Mouse (Mus musculus) mammary gland, adult 2 months (tissue): ENCODE results near the gene Gmip. TPM values are rescaled to one million over a fixed set of nuclear protein-coding genes. Genes with fewer than 3 reads are reported as not detected.

Experiments
- polyA plus RNA-seq: library from polyadenylated mRNA; depleted of rRNA; stranded (reverse); fragments of >200 nt; gene quantifications from 2 replicates; pipeline ENCODE4 v1.2.3, GENCODE M21; 2012; ENCODE audit warnings: low replicate concordance; rRNA removed

Gmip gene
- 73.6 and 132 TPM in 2 replicates for polyA plus RNA-seq

DNA sequence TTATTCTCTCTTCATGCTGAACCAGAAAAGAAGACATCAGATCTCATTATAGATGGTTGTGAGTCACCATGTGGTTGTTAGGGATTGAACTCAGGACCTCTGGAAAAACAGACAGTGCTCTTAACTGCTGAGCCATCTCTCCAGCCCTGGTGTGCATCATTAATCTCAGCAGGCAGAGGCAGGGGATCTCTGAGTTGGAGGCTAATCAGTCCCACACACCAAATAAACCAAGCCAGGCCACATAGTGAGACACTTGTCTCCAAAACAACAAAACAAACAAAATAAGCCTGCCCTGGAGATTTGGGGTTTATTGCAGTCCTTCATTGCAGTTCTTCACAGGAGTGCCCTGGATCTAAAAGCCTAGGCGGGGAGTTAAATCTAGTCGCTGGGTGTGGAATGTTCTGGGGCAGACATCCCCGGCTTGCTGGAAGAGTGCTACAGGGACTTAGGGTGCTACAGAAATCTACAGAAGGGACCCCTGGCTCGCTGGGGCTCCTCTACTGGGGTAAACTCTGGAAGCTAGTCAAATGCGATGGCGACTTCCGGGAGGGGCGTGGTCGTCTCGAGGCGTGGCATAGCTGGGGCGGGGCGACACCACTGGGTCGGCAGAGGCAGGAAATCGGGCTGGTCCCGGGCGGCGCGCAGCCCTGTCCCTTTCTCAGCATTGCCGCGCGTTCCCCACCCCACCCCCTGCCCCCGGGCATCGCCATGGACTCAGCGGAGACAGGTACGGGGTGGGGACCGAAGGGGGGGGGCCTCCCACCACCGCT is at the start of gene Gmip:
Gene Gmip (plus strand): TSS at position 586 of the 770 bp plus-strand sequence.

DNA sequence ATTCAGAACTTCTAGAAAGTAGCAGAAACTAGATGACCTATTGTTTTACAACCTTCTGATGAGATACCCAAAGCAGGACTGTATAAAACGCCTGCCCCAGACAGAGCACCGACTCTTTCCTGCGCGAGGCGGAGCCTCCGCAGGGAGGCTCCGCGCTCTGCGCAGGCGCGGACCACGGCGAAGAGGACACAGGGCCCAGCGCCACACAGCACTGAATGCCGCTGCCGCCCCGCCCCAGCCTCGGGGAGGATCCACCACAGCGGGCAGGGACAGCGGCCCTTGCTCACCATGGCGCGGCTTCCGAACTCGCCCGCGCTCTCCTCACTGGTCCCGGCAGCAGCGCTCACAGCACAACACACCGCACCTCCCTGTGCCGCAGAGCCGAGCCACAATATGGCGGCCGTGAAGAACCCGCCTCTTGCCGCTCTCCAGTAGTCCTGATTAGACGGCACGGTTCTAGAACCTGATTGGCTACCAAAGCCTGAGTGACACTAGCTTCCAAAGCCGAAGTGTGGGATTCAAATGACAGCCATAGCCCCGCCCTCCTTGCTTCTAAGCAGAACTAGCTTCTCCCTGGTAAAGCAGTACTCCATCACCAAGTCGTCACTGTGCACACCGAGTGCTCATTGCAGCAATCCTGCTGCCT is 33.9 kb upstream of the Gmip start, which contains the start of gene Gm20422:
Gene Gm20422 (minus strand): TSS at position 384 of the 646 bp plus-strand sequence.

DNA sequence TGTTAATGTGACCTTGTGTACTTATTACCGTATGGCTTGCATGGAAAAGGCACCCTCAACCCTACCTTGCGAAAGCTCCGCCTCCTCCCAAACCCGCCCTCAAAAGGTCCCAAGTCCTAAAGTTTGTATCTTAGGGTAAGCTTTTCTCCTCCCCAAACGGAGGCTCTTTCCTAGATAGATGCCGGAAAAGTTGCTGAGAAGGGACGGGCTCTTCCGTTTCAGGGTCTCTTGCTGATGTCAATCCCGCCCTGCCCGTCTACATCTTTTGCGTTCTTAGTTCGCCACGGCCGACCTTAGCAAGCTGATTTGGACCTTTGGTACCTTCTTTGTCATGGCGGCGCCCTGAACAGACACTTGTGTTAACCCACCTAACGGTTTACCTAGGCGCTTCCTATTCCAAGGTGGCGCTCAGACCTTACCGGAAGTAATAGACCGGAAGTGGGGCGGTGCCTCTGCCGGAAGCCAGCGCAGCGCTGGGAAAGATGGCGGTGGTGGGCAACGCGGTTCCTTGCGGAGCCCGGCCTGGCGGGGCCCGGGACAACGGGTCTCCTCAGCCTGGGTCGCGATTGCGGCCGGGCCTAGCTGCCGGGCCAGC is 17.6 kb upstream of the Gmip start, which contains the start of the genes Atp13a1 and Zfp866:
Gene Atp13a1 (plus strand): TSS at position 391 of the 595 bp plus-strand sequence.
Gene Zfp866 (minus strand): TSS at position 406 of the 595 bp plus-strand sequence.

DNA sequence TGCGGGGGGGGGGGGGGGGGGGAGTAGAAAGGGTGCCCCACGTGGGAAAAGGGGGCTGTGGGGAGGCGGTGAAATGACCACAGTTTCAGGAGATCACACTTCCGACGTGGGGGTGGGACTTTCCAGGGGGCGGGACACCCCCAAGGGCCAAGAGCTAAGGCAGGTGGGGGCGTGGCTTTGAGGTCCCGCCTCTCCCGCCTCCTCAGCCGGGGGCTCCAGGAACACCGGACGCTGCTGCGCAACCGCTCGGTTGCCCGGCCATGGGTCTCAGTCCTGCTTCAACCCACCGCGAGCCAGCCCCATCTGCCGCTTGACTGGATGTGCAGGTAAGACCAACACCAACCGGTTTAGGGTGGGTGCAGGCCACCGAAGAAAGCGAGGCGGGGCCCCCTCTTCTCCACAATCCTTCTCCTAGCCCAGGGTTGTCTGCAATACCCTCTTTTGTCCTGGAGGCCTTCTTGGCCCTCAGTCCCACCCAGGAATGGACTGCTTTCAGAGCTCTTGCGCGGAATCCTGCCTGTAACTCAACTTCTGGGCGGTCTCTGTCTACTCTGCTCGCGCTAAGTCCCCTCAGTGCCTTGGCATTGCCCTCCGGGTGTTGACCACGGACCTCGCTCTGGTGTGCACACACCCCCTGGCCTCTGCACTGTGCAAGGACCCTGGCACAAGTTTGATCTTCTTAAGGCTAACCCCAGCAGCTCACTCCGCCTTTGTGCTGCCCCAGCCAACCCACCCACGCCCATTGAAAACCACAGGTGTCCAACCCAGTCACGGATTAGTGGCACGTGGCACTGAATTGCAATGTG is 14.1 kb downstream of the Gmip start, which contains the start of gene Lpar2:
Gene Lpar2 (plus strand): TSS at position 44 of the 806 bp plus-strand sequence.

DNA sequence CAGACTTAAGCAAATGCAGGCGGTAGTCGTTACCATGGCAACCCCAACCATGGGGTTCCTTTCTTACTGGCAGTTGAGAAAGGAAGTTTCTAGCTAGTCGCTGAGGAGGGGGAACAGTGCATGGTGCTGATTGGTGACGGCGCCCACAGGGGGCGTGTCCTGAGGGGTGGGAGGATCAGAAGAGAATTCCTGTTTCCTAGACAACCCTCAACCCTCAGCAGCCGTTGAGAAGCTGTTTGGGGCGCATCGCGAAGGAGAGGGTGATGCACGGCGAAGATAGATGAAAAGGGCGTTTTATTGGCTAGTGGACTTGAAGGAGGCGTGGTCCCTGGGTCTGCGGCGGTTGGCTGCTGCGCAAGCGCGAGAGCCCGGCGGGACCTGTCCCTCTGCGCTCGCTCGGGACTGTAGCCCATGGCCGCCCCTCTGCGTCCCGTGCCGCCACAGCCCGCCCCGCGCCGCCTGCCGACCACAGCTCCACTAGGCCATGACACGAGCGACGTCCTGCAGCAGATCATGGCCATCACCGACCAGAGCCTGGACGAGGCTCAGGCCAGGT is 23.9 kb downstream of the Gmip start, which contains the start of gene Pbx4:
Gene Pbx4 (plus strand): TSS at position 194 of the 556 bp plus-strand sequence.

Other genes with a start within 250 kb of the Gmip start
- gene Zfp868, start 183.1 kb upstream of the Gmip start, polyA plus RNA-seq: 3.2 and 6.4 TPM in 2 replicates
- 0.47 and 1.5 TPM in 2 replicates for gene Zfp964, start 154.2 kb upstream of the Gmip start, polyA plus RNA-seq
- 1.5 and 4.1 TPM in 2 replicates for gene Zfp869, start 98.0 kb upstream of the Gmip start, polyA plus RNA-seq
- 1.3 and 3.4 TPM in 2 replicates for gene Zfp963, start 58.7 kb upstream of the Gmip start, polyA plus RNA-seq
- gene Gm20422, start 33.8 kb upstream of the Gmip start, polyA plus RNA-seq: not detected in 2 replicates
- 77.1 and 111 TPM in 2 replicates for gene Atp13a1, start 17.5 kb upstream of the Gmip start, polyA plus RNA-seq
- 8.3 and 14.9 TPM in 2 replicates for gene Zfp866, start 17.5 kb upstream of the Gmip start, polyA plus RNA-seq
- gene Lpar2, start 13.8 kb downstream of the Gmip start, polyA plus RNA-seq: 3.2 and 4.7 TPM in 2 replicates
- gene Pbx4, start 23.8 kb downstream of the Gmip start, polyA plus RNA-seq: 1.9 and 4.0 TPM in 2 replicates
- gene Cilp2, start 79.0 kb downstream of the Gmip start, polyA plus RNA-seq: 0.17 and 0.31 TPM in 2 replicates
- gene Tssk6, start 93.5 kb downstream of the Gmip start, polyA plus RNA-seq: 1.0 and 2.1 TPM in 2 replicates
- gene Ndufa13, start 93.9 kb downstream of the Gmip start, polyA plus RNA-seq: 129 and 145 TPM in 2 replicates
- gene Yjefn3, start 94.0 kb downstream of the Gmip start, polyA plus RNA-seq: 6.6 and 13.7 TPM in 2 replicates
- 53.8 and 76.8 TPM in 2 replicates for gene Gatad2a, start 187.7 kb downstream of the Gmip start, polyA plus RNA-seq
- gene Mau2, start 234.1 kb downstream of the Gmip start, polyA plus RNA-seq: 88.8 and 102 TPM in 2 replicates
- gene Sugp1, start 234.1 kb downstream of the Gmip start, polyA plus RNA-seq: 8.4 and 9.6 TPM in 2 replicates